Mouse (Mus musculus): ENCODE data around the gene Pde4dip.

The Pde4dip gene

DNA sequence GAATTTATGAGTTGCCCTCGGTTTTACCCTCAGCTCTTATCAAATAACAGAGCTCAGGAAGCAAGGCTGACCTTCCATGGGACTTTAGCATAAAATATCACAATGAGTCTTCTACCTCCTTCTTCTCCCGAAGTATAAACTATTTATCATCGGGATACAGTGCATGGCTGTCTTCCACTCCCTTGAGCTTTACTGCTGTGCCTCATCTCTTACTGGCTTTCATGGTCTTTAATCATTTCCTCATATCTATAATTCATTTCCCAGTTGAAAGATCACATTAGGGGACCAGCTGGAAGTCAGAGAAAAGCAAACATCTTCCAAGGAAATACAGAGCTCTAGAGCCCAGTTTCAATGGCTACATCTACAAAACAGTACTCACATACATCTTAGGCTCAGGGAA lies 239.5 kb downstream of the Pde4dip start:
- no peak for DNase-seq (ENCODE audit: low spot score)

DNA sequence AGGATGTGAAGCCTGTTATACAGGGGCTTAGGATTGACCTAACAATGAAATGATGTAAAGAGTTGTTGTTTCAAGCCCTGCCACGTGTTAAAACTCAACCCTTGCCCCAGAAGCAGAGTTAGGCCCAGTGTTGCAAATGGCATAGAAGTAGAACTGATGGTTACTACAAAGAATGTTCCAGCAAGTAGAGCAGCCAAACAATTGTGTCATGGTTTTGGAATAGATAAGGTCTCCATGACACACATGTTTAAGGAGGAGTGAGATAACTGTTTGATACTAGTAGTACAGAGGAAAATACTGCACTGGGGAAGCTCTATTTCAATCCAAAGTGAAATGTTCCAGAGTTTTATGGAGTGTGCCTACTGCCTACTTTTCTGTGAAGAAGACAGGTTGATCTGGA lies 240.0 kb downstream of the Pde4dip start:
- DNase-seq (ENCODE audit: low spot score), result no peak

DNA sequence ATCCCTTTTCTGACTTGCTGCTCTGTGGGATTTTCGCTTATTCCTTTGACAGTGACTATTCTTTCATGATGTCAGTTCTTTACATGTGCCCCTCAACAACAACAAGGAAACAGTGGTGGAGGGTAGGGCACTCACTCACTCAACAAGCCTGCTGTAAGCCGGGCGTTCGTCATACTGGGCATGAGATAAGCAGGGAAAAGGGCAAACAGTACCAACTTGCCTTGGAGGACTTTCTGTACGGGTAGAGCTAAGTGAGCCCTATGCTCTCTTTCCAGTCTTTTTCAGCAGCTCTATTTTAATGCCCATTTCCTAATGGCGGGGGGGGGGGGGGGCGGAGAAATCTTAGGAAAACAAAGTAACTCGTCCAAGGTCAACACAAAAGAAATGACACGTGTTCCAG lies 246.5 kb downstream of the Pde4dip start:
- no peak for DNase-seq (ENCODE audit: low spot score)

DNA sequence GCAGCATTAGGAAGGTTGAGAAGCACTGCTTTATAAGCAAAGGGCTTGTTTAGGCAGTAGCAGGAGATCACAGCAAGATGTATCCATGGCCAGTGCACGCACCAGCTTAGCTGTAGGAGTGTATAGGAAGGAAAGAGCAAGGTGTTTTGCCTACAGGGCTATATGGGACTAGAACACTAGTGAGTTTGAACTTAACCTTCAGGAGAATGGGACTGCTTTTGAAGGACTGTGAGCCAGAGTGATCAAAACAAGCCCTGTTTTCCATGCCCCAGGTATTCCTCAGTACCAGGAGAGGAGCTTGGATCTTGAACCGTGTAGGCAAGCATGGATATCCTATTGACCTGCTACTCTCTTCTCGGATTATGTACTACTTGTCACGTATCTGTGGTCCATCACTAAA lies 247.1 kb downstream of the Pde4dip start:
- no peak for DNase-seq (ENCODE audit: low spot score)
